Mouse (Mus musculus) embryo, embryonic 10.5 days (tissue): ENCODE data around the gene Ccr8.
A peak's percentile ranks its signal among the peaks of the same experiment; 100 is the strongest.
"Not testable (repeated sequence)": the region's sequence is repeated elsewhere in the genome, so short reads cannot be mapped to it uniquely, and the experiment has no call there.

ENCODE experiments used
- DNase-seq: peaks from one replicate; pipeline ENCODE4 v3.0.0-alpha.2; 2015; ENCODE audit warnings: low spot score

Ccr8 gene

GRCm38 (mm10) chr9:120091086-120091485 lies 828 bp upstream of the Ccr8 start:
- no peak for DNase-seq

- DNase-seq = no peak
Measured at GRCm38 (mm10) chr9:120093701-120094100, 1.8 kb downstream of the Ccr8 start.

- no peak for DNase-seq
Measured at GRCm38 (mm10) chr9:120095886-120096285, 4.0 kb downstream of the Ccr8 start.

GRCm38 (mm10) chr9:120098682-120099081 lies 6.8 kb downstream of the Ccr8 start:
- DNase-seq = peak; percentile 84

GRCm38 (mm10) chr9:120099304-120099703 lies 7.4 kb downstream of the Ccr8 start:
- no peak for DNase-seq

GRCm38 (mm10) chr9:120101165-120101564 lies 9.3 kb downstream of the Ccr8 start:
- DNase-seq = no peak

- not testable (repeated sequence) for DNase-seq
Measured at GRCm38 (mm10) chr9:120108953-120109352, 17.0 kb downstream of the Ccr8 start.

- DNase-seq = peak; percentile 96
Measured at GRCm38 (mm10) chr9:120110211-120111018, 18.5 kb downstream of the Ccr8 start, which contains the start of gene Slc25a38. TSS of gene Slc25a38 (plus strand) at chr9:120110374.

GRCm38 (mm10) chr9:120111156-120111945 lies 19.4 kb downstream of the Ccr8 start:
- DNase-seq = no peak

GRCm38 (mm10) chr9:120112472-120112871 lies 20.6 kb downstream of the Ccr8 start:
- DNase-seq = no peak

GRCm38 (mm10) chr9:120113456-120113855 lies 21.5 kb downstream of the Ccr8 start:
- no peak for DNase-seq

- DNase-seq = no peak
Measured at GRCm38 (mm10) chr9:120114051-120114788, 22.3 kb downstream of the Ccr8 start.

- no peak for DNase-seq
Measured at GRCm38 (mm10) chr9:120114789-120115151, 22.9 kb downstream of the Ccr8 start.

GRCm38 (mm10) chr9:120115580-120115979 lies 23.7 kb downstream of the Ccr8 start:
- DNase-seq = no peak

GRCm38 (mm10) chr9:120116184-120116624 lies 24.3 kb downstream of the Ccr8 start:
- DNase-seq = no peak

GRCm38 (mm10) chr9:120118212-120118611 lies 26.3 kb downstream of the Ccr8 start:
- DNase-seq = no peak

GRCm38 (mm10) chr9:120120503-120120902 lies 28.6 kb downstream of the Ccr8 start:
- DNase-seq = no peak

GRCm38 (mm10) chr9:120126868-120127267 lies 35.0 kb downstream of the Ccr8 start:
- DNase-seq = no peak

GRCm38 (mm10) chr9:120127538-120128251 lies 35.8 kb downstream of the Ccr8 start, which contains the start of gene Rpsa:
TSS of gene Rpsa (plus strand) at chr9:120127689.
- DNase-seq = peak; percentile 98

GRCm38 (mm10) chr9:120129276-120129675 lies 37.4 kb downstream of the Ccr8 start:
- no peak for DNase-seq

- DNase-seq = no peak
Measured at GRCm38 (mm10) chr9:120131784-120132288, 39.9 kb downstream of the Ccr8 start.
